Mouse (Mus musculus) monocyte, adult 5-6 weeks (primary cell): ENCODE measurements at regions not wholly inside any gene's neighbourhood (a gene's known extent, or its start where the extent isn't known, plus 50 kb on each side); places are given as distances from the start of the nearest gene placed in this dataset.

ENCODE experiments used
- ATAC-seq: fragments of 153-309, 156-312 bp; replicated peaks from 2 replicates; pipeline ENCODE4 v1.8.0; 2017; ENCODE audit warnings: mild to moderate bottlenecking; ENCODE audit not compliant: low TSS enrichment, insufficient number of reproducible peaks, severe bottlenecking, poor library complexity, low FRiP score

DNA sequence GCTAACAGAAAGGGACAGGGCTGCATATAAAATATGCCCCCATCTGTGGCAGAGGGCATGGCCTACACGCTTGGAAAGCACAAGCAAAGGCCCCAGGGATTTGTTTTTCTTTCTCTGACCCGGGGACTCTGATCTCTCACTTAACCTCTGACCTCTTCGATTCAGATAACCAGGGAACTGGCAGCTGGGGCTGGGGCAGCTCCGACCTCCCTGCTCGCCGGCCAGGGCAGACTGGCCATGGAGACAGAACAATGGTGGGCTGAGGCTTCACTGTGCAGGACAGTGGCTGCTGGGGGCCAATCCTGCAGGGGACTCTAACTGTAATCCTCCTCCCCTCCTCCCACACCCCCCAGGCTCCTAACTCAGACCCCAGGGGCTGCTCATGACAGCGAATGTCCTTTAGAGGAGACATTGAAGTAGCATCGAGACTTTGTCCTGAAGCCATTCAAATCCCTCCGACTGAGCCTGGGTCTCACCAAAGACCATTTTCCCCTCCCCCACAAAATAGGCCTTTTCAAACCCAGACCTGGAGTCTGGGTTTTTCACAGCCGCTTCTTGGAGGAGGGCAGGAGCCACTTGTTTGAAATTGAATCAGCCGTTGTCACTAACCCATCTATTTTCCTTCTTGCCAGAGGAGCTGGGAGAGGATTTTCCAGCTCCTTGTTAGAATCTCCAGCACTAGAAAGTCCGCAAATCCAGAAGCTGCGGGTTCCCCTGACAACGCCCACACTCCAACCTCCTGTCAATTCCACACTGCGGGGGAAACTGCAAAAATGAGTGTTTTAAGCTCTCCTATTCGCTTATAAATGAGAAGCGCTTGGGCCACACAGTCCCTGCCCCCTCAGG lies 145.6 kb upstream of the Rybp start:
- ATAC-seq = no peak

DNA sequence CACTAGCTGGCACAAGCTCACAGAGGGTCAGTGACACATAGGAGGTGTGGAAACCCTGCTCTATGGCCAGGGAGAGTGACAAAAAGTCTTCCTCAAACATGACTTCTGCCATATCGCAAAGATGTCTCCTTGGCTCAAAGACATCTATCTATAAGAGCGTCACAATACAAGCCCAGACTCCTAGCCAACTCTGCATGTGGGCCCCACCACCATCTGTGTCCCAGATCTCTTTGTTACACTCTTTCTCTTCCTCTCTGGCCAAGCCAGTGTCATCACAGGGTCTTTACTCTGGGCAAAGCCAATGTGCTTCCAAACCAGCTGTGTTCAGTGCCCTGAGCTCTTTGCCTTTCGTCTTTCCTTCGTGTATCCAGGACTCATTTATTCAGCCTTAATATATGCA lies 143.0 kb upstream of the Rybp start:
- no peak for ATAC-seq

DNA sequence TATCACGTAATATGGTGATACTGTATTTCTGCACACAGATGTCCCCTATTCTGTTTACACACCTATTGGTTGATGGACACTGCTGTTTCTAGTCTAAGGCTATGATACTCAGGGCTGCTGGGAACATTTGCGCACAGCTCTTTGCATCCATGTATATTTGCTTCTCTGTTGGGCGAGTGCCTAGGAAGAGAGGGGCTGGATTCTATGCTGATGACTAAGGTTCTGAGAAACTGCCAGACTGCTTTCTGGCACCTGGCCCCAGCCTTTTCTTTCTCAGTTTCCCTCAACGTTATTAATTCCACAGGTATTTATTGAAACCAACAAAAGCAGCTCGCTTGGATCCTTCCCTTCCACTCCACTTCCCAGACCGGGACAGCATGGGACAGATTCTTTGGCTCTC lies 142.2 kb upstream of the Rybp start:
- ATAC-seq = no peak

DNA sequence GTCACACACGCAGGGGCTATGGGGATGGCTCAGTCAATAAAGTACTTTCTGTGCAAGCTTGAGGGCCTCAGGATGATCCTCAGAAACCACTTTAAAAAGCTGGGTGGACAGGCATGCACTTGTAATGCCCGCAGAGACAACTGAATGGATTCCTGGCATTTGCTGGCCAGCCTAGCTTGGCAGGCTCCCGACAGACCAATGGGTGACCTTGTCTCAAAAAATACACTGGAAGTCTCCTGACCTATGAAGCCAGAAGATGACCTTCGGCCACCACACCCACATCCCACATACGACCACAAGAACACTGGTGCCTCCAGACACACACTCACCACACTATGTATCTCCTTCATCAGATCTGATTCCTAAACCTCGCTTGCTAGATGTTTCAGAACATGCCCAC lies 141.5 kb upstream of the Rybp start:
- no peak for ATAC-seq

DNA sequence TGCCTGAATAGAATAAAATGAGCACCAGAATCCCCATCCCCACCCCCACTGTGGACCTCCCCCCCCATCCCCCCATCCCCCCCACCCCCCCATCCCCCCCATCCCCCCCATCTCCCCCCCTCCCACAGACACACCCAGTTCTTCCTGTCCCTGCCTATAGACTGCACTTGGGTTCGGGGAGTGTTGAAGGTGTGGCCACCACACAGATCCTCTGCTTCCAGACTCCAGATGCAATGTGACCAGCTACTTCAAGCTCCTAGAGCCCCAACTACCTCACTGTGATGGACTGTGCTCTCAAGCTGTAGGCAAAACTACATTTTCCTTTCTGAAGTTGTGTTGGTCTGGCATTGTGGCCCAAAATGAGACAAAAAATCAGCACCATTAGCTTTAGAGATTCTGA lies 138.3 kb upstream of the Rybp start:
- no peak for ATAC-seq

DNA sequence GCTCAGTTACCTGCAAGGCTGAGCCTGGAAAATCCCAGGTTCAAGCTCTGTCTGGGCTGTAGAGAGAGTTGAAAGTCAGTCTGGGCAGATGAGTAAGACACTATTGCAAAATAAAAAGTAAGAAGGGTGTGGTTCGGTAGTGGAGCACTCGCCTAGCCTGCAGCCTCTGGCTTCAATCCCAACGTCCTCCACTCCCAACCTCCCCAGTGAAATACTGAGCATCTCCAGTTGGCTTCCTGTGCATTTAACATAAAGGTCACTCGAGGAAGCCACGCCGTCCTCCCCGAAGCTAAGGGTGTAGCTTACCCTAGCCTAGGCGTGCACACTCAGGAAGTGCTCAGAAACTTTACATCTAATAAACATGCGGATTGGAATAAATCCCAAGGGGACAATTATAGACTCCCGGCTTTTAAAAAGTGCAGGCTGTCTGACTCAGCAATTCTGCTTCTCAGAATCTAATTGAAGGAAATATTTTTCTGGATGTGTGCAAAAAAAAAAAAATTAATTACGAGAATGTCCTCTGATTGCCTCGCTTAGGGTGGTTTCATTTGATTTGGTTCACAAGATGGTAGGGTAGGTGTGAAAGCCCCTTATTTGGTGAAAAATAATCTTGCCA lies 137.6 kb upstream of the Rybp start:
- peak; percentile 47; the same call in 1 of the 2 replicates for ATAC-seq

DNA sequence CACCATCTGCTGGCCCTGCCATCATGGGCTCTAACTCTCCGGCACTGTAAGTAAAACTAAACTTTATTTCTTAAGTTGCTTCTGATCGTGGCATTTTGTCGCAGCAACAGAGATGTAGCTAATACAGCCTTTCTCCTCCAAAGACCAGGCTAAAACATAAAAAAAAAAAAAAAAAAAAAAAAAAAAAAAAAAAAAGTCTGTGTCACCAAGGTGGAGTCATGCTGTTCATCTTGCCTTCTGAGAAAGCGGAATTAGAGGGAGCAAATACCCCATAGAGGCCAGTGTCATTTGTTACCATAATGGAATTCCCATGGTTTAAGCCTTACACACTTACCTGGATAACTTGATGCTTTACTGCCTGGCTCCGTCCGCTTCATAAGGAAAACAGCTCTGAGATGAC lies 136.9 kb upstream of the Rybp start:
- no peak for ATAC-seq

DNA sequence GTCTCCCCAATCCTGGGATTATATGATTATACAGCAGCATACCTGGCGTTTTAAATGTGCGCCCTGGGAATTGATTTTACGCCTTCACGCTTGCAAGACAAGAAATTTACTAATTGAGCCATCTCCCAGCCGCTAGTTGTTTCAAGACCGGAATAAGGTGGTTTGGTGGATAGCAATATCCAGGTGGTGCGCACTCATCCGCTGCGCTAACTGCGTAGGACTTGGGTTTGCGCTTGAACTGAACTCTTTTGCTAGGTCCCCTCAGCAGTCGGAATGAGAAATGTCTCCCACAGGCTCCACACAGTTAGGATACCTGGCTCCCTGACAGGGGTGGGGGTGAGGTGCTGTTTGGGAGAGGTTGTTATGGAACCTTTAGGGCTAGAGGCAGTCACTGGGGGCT lies 136.4 kb upstream of the Rybp start:
- no peak for ATAC-seq

DNA sequence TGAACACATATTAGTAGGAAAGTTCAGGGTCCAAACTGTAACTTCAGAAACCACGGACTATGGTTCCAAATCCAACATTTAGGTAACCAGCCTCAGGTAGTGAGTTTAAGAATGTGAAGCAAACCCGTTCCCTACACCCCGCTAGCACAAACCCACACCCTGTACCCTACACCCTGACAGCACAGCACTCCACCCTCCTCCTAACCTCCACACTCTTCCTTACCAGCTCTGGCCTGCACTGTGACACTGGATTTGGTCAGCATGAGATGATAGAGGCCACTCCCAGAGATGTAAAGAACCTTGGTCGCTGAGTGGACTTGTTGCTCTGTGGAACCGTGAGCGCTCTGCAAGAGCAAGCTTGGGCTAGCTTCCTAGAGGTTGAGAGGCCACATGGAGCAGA lies 135.3 kb upstream of the Rybp start:
- ATAC-seq = no peak

DNA sequence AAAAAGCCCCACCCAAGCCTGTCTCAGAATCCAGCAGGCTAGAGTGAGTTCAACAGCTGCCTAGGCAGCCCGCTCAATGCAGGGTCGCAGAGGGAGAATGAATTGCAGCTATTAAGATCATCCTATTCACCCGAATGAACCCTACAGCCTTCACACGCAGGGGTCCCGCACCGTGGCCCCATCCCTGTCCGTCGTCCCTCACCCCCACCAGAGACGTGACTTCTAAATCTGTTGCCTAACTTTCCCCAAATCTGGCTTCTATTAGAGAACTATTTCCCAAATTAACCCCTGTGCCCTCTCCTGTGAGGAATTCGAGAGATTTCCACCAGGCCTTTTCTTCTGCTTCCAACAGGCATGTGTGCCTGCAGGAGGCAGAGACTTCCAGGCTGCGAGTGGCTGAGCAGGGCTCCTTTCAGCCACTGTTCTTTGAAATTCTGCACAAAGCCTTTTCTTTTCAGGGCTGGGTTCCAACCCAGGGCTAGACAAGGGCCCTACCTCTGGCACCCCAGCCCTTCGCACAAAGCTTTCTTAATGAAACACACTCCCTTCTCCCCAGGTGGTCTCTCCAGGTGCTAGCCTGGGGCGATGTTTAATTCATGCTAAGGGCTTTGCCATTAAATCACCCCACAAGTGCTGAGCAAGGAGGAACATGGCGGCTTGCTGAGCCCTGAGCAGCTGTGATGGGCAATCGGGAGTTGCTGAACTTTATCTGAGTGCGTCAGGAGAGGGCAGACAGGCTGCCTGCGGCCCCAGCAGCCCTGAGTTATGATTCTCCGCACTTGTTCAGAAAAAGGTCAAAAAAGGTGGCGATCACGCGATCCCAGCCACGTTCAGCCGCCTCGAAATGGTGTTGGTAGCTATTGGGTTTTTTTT lies 134.7 kb upstream of the Rybp start:
- no peak for ATAC-seq

DNA sequence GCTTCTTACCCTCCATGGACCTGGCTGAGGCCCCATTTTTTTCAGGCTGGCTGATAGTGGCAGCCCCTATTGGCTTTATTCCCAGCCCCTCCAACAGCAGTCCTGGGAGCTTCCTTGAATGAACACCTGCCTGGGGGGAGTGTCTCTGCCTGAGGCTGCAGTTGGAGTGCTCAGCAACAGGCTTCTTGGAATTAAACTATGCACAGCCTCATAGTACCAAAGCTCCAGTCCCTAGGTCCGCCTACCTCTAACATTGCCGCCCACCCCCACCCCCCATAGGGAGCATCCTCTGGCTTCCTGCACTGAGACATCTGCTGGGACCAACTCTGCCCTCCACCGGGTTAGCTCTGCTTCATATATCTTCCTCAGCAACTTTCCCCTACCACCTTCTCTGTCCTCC lies 133.3 kb upstream of the Rybp start:
- no peak for ATAC-seq

DNA sequence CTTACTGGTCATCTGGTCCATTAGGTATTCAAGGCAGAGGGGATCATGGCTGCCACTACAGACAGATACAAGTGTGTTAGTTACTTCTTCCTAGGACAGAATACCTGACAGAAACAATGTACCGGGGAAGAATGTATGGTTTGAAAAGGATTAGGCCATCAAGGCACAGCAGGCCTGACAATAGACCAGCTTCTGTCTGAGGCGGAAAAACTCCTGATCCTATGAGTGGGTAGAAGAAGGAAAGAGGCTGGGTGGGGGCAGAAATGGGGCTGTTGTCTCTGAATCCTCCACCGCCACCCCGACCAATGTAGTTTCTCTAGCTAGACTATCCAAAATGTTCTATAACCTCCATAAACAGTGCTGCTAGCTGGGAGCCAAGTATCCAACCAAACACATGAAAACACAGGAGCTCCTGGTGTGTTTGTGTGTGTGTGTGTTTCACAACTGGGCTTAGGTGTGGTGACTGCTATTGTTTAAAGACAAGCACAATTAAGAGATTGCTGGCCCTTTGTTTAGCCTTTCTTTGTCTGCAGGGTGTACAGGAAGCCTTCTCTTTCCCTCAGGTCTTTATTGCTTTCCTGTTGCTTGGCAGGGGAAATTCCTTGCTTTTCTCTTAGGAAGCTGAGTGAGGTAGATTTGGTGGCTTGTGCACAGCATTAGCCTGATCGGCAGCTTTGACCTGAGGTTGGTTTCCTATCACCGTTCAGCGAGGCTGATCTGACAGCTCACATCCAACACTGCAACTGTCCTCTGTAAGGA lies 132.7 kb upstream of the Rybp start:
- ATAC-seq = no peak

DNA sequence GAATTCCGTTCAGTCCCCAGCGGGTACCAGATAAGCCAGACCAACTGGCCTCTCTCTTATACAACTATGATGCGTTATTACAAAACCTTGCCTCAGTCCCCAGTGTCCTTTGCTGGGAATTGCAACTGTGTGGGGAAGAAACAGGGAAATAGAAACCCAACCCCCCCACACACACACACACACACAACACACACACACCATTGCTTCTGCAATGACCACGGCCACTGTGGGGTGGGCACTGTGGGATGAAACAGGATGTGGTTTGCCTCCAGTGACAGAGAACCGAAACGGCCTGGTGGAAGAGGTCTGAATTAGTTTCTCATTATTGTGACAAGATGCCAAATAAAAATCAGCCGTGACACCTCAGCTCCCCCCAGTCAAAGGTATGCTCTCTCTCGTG lies 128.8 kb upstream of the Rybp start:
- ATAC-seq = peak; percentile 87

DNA sequence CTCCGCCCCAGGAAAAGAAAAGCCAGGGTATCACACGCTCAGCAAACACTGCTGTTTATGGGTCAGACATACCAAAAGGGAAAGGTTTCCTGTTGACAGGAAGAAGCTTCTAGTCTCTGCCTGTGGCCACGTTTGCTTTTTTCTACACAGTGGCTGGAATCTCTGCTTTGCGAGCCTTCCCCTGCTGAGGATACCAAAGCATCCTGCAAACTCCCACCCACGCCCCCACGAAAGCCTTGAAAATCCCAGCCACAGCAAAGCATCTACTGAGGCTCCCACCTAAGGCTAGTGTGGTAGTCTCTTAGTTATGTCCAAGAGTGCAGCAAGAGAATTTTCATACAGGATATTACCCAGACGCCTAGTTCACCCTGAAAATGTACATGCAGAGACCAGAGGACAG lies 128.2 kb upstream of the Rybp start:
- ATAC-seq = no peak

DNA sequence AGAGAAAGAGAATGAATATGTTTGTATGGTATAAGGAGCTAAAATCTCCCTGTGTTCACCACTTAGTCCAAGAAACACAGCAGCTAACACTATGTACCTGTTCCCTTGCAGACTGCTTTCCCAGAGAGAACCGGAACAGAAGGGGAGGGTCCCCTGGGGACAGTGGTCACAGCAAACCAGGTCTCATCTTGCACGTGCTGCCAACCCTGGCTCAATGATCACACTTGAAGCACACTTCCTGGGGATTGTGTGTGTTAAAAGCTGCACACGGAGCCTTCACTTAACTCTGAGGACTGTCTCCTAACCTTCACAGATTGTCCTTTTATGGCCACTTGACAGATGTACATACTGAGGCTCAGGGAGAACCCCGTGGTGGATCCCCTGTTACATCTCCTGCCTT lies 127.6 kb upstream of the Rybp start:
- no peak for ATAC-seq

DNA sequence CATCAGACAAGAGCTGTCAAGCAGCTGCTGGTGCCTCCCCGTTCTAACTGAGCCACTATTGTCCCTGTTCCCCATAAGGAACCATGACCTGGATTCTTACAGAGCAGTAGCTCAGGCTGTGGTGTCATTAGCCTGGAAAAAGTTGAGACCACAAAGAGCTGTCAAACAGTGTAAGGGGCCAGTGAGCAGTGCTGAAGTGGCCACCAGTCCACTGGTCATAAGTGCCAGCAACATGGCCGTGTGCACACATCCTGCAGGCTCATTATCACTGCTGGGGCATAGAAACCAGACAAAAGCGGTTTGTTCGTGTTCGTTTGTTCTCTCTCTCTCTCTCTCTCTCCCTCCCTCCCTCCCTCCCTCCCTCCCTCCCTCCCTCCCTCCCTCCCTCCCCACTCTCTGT lies 125.2 kb upstream of the Rybp start:
- no peak for ATAC-seq

DNA sequence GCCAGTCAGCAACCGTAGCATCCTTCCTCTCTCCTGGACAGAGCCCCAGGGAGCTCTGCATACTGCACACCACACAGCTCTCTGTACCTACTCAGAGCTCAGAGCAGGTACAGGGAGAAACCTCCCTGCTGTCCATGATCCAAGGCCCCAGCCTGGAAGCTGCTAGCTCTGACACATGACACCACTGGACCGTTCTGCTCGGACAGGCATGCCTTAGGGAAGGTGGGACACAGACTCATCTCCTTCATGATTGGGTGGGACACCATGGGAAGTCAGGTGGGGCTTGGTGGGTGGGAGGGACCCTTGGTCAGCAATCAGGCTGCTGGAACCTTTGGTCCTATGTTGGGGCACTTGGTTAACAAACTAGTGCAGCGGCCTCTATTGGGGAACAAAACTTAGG lies 124.7 kb upstream of the Rybp start:
- ATAC-seq = no peak

DNA sequence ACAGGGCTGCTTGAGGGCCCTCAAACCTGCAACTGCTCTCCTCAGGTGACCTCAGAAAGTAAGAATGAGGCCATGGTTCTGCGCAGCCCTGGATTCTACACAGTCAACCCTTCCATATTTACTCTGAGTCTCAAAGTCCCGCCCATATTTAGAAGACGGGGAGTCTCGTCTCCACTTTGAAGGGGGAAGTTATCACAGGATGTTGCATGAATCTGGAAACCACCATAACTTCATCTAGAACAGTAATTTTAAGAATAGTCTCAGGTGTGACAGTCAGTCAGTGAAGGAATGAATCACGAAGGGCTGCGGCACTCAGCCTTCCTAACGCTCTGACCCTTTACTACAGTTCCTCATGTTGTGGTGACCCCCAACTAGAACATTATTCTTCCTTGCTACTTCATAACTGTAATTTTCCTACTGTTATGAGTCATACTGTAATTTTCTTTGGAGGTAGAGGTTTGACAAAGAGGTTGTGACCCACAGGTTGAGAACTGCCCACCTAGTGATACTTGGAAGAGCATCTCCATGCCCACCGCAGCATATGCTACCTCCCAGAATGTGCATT lies 122.9 kb upstream of the Rybp start:
- ATAC-seq = peak; percentile 62

DNA sequence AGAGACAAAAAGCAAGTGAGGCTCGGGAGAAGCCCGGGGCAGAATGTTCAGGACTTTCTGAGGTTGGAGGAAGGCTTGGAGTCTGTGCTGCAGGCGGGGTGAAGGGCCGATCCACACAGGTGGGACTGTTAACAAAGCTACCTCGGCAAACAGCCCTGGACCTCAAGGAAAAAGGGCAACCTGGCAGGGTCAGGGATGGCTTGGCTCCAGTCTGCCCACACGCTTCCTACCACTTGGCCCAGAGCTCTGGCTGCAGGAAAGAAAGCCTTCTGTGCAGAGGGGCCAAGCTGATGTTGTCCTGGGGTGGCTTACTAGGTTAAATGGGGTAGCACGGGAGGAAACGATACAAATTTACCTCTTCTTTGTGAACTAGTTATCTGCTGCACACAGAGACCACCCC lies 121.5 kb upstream of the Rybp start:
- ATAC-seq = no peak
